Mouse (Mus musculus) stomach, embryonic 15.5 days (tissue): ENCODE data around the gene Nek8. TPM values are rescaled to one million over a fixed set of nuclear protein-coding genes. Genes with fewer than 3 reads are reported as not detected.
A peak's percentile ranks its signal among the peaks of the same experiment; 100 is the strongest.

Experiments
- ATAC-seq: fragments of 200-750 bp; cut with Nextera tagmentation; 2 replicates; pipeline ENCODE4 v1.8.0; 2017; ENCODE audit warnings: low read depth, moderate number of reproducible peaks, moderate TSS enrichment; ENCODE audit not compliant: insufficient read depth, low FRiP score
- H3K27ac ChIP-seq: fragments of 300-500 bp; sonication (generic); 2 replicates; pipeline ENCODE4 v1.5.1; 2015; ENCODE audit warnings: mild to moderate bottlenecking, inconsistent platforms
- H3K27me3 ChIP-seq: fragments of 300-500 bp; sonication (generic); replicated peaks from 2 replicates; pipeline ENCODE4 v1.6.1; 2015; ENCODE audit warnings: inconsistent platforms
- H3K36me3 ChIP-seq: fragments of 300-500 bp; sonication (generic); 2 replicates; pipeline ENCODE4 v1.6.1; 2015; ENCODE audit warnings: inconsistent platforms
- H3K4me1 ChIP-seq: fragments of 300-500 bp; sonication (generic); 2 replicates; pipeline ENCODE4 v1.6.1; 2015; ENCODE audit warnings: inconsistent platforms
- H3K4me2 ChIP-seq: fragments of 300-500 bp; sonication (generic); 2 replicates; pipeline ENCODE4 v1.6.1; 2015; ENCODE audit warnings: mild to moderate bottlenecking, inconsistent platforms
- H3K4me3 ChIP-seq: fragments of 300-500 bp; sonication (generic); replicated peaks from 2 replicates; pipeline ENCODE4 v1.5.1; 2015; ENCODE audit warnings: inconsistent platforms
- H3K9ac ChIP-seq: fragments of 300-500 bp; sonication (generic); 2 replicates; pipeline ENCODE4 v1.6.1; 2015; ENCODE audit warnings: inconsistent platforms
- H3K9me3 ChIP-seq: fragments of 300-500 bp; sonication (generic); 2 replicates; pipeline ENCODE4 v1.6.1; 2016; ENCODE audit warnings: inconsistent platforms
- WGBS: fragments of 180-500 bp; shearing (Covaris S2); methylation state at CpG from one replicate; pipeline ENCODE4 v1.1.7; 2015; 5-methylcytosine and 5-hydroxymethylcytosine counted together
- polyA plus RNA-seq: library from polyadenylated mRNA; unstranded; fragments of >200 nt; fragmentation: Nextera tagmentation; extraction: Ambion mirVana; gene quantifications from 2 replicates; pipeline ENCODE4 v1.2.1, GENCODE M21; 2015

Nek8 gene
- polyA plus RNA-seq, 1 experiment from 2014 or later = 18.2 TPM

DNA sequence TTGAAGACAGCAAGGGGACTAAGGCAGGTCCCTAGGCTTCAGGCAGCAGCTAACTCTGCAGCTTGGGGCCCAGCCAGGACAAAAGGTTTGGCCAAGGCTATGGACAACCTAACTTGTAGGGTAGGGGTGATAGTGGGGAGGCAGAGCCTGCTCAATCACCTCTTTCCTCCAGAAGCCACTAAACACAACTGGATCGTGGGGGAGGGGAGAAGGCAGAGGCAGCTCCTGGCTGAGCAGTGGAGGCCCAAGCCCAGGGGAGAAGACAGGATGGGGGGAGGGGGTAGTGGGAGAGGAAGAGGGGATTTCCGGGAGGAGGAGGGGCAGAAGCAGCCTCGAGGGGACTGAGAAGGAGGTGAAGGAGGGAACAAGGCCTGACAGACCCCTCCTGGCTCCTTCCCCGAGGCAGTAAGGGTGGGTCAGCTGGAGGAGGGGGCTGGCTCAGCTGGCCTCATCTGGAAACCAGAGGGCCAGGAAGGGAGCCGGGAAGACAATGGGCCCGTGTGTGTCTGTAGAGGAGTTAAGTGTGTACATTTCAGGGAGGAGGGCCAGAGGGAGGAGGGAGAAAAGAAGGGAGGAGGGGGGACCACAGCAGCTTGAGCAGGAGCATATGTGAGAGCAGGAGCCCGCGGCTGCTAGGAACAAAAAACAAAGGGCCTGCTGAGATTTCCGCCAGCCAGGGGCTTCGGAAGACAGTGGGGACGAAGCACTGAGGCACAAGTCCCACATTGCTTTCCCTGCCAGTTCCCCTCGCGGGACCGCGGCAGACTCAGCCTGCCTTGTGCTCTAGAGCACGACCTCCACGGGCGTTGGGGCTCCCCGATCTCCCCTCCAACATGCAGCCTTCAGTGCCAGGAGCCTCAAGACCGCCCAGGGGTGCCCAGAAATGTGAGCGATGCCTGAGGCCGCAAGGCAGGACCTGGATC lies 12.5 kb downstream of the Nek8 start:
- H3K4me2 ChIP-seq = peak overlapping the region; percentile 79
- H3K4me1 ChIP-seq = peaks cover 45% of the 10 kb centered on the region
- 1% methylated on average over 22 of the region's 22 CpGs for WGBS
- H3K27ac ChIP-seq = peak overlapping the region; percentile 96
- H3K27me3 ChIP-seq = no peaks in the 10 kb centered on the region
- peak overlapping the region; percentile 85 for H3K9ac ChIP-seq
- peak; percentile 51 for ATAC-seq
- no peaks in the 10 kb centered on the region for H3K9me3 ChIP-seq
- H3K4me3 ChIP-seq = peak overlapping the region; percentile 77
- peaks cover 30% of the 10 kb centered on the region for H3K36me3 ChIP-seq

DNA sequence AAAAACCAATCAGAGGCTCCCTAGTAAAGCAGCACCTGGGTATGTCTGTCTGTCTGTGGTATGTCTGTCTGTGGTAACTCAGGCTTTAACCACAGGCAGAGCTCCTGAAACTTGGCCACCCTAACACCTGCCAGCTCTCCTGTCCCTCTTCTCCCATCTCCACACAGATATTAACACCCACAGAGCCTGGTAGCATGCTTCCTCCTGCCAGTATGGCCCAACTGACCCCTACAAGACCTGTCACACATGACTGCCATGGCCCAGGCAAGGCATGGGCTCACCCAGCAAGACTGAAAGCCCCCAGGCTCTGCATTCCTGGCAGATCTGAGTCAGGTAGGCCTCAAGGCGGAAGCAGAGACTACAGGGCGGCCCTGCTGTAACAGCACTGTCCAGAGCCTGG lies 13.4 kb downstream of the Nek8 start:
- peak overlapping the region; percentile 96 for H3K27ac ChIP-seq
- ATAC-seq = no peak
- 67% methylated on average over 2 of the region's 2 CpGs for WGBS
- H3K27me3 ChIP-seq = no peaks in the 10 kb centered on the region
- peak overlapping the region; percentile 79 for H3K4me2 ChIP-seq
- peaks cover 39% of the 10 kb centered on the region for H3K36me3 ChIP-seq
- H3K9ac ChIP-seq = peak overlapping the region; percentile 85; the same call in 1 of the 2 replicates
- no peaks in the 10 kb centered on the region for H3K9me3 ChIP-seq
- H3K4me1 ChIP-seq = peaks cover 45% of the 10 kb centered on the region
- peak overlapping the region; percentile 77 for H3K4me3 ChIP-seq

DNA sequence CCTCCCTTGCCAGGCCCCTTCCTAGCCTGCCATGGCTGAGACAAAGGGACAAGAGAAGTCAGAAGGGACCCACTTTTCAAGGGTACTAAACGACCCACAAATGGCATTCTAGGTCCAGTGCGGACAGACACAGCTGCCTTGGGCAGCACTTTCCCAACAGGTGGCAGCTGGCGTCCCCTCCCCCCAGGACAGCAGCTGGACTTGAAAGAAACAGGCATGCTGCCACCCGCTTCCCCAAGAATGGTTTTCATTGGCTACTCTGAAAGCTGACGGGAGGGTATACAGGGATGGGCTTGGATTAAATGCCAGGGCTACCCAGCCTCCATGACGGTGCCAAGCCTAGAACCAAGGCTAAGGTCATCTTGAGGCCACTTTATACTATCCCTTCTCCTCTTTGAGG lies 14.0 kb downstream of the Nek8 start:
- peaks cover 45% of the 10 kb centered on the region for H3K36me3 ChIP-seq
- peak overlapping the region; percentile 77; the same call in 1 of the 2 replicates for H3K4me3 ChIP-seq
- peak overlapping the region; percentile 79 for H3K4me2 ChIP-seq
- no peak for ATAC-seq
- 54% methylated on average over 6 of the region's 6 CpGs for WGBS
- H3K27ac ChIP-seq = 0 out of 2 replicates have a peak overlapping the region, but pooled peaks have one; percentile 96
- no peaks in the 10 kb centered on the region for H3K9me3 ChIP-seq
- no peak overlapping the region for H3K9ac ChIP-seq
- no peaks in the 10 kb centered on the region for H3K27me3 ChIP-seq
- peaks cover 45% of the 10 kb centered on the region for H3K4me1 ChIP-seq

DNA sequence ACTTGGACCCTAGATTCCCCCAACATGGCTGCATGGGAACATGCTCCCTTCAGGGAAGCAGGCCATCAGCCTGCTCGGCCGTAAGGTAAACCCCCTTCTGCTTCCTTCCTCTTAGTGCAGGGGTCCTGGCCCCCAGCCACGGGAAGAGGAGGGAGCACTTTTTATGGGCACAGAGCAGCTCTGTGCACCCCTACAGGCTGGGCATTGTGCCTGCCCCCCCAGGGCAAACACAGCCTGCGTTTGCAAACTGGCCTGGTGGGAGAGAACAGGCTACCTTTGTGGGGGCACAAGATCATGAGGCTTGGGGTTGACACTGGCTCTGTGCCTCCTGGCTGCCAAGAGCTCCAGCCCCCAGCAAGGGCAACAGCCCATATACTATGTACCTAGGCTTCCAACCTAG lies 14.5 kb downstream of the Nek8 start:
- 52% methylated on average over 4 of the region's 4 CpGs for WGBS
- H3K4me3 ChIP-seq = no peak overlapping the region
- H3K27ac ChIP-seq = 0 out of 2 replicates have a peak overlapping the region, but pooled peaks have one; percentile 64
- H3K9ac ChIP-seq = no peak overlapping the region; the same call in 1 of the 2 replicates
- no peak for ATAC-seq
- H3K27me3 ChIP-seq = no peaks in the 10 kb centered on the region
- no peaks in the 10 kb centered on the region for H3K9me3 ChIP-seq
- H3K4me2 ChIP-seq = peak overlapping the region; percentile 79
- peaks cover 45% of the 10 kb centered on the region for H3K4me1 ChIP-seq
- H3K36me3 ChIP-seq = peaks cover 47% of the 10 kb centered on the region

DNA sequence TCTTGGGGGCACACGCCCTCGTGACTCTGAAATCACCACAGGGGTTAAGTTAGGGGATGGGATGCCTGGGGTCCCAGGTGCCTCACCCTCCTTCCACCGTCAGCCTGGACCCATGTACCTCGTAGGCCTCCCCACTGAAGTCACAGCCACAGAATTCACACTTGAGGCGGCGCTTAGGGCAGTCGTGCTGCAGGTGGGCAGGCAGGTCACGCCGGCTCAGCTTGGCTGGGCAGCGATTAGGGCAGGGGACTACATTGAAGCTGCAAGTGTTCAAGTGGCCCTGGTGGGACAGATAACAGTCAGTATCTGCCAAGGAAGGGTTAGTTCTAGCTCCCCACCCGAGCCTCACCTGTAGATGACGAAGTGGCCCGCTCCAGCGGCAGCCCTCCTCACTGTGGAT lies 15.3 kb downstream of the Nek8 start:
- no peak overlapping the region for H3K27ac ChIP-seq
- no peak overlapping the region for H3K4me3 ChIP-seq
- no peak overlapping the region for H3K9ac ChIP-seq
- H3K4me2 ChIP-seq = no peak overlapping the region
- no peaks in the 10 kb centered on the region for H3K9me3 ChIP-seq
- ATAC-seq = no peak
- H3K4me1 ChIP-seq = peaks cover 37% of the 10 kb centered on the region
- WGBS = 88% methylated on average over 14 of the region's 14 CpGs
- H3K27me3 ChIP-seq = no peaks in the 10 kb centered on the region
- H3K36me3 ChIP-seq = peaks cover 50% of the 10 kb centered on the region

DNA sequence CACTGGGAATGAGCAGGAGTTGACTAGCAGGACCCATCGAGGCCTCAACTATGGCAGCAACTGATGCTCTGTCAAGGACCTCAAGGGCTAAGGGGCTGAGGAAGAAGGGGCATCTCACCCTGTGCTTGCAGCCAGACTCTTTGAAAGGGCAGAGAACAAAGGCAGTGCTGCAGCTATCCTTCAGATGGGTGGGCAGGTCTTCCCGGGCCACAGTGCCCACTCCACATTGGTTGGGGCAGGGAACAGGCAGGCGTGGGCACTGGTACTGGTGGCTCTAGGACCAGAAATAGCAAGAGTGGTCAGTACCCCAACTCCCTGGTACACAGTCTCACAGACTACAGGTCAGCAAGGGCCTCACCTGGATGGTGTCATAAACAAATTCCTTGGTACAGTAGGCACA lies 15.8 kb downstream of the Nek8 start:
- ATAC-seq = no peak
- Histone ChIP-seq H3K9me3 (no peaks in the 10 kb centered on the region), H3K9ac (no peak overlapping the region), H3K27ac (no peak overlapping the region), H3K4me3 (no peak overlapping the region), H3K4me2 (no peak overlapping the region), H3K4me1 (peaks cover 32% of the 10 kb centered on the region), H3K36me3 (peaks cover 55% of the 10 kb centered on the region), H3K27me3 (no peaks in the 10 kb centered on the region)
- WGBS = 88% methylated on average over 3 of the region's 3 CpGs

DNA sequence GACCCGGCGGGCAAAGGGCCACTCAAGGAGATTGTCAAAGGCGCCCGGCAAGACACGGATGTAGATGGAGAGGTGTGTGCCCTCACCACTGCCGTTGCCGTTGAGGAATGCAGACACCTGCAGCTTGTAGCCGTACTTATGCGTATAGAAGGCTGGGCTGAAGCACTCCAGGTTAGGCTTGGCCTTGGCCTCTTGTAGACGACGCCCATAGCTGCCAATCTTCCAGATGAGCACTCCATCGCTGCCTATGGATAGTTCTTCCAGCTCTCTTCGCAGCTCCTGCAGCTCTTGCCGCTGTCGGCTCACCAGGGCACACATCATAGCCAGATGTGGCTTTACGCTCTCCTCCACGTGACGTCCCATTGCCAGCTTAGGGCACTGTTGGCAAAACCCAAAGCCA lies 16.3 kb downstream of the Nek8 start:
- H3K4me2 ChIP-seq = no peak overlapping the region
- WGBS = 79% methylated on average over 18 of the region's 18 CpGs
- H3K36me3 ChIP-seq = peaks cover 57% of the 10 kb centered on the region
- no peak overlapping the region for H3K27ac ChIP-seq
- ATAC-seq = no peak
- no peaks in the 10 kb centered on the region for H3K27me3 ChIP-seq
- H3K4me3 ChIP-seq = no peak overlapping the region
- H3K9ac ChIP-seq = no peak overlapping the region
- peaks cover 31% of the 10 kb centered on the region for H3K4me1 ChIP-seq
- no peaks in the 10 kb centered on the region for H3K9me3 ChIP-seq

DNA sequence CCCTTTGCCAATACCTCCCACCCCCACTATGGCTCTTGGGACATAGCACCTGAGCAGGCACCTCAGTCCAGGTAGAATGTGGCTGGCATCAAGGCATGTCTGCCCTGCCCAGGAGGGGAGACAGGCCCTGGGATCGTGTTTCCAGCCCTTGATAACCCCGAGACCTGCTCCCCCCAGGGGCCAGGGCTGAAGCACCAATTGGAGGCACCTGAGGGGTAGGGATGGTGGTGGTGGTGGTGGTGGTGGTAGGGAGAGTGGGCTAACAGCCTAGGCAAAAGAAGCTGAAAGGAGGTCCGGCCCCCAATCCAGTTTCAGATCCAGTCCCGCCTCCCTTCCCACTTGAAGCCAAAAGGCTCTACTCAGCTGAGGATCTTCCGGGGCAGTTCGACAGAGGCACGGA lies 16.9 kb downstream of the Nek8 start:
- H3K36me3 ChIP-seq = peaks cover 63% of the 10 kb centered on the region

DNA sequence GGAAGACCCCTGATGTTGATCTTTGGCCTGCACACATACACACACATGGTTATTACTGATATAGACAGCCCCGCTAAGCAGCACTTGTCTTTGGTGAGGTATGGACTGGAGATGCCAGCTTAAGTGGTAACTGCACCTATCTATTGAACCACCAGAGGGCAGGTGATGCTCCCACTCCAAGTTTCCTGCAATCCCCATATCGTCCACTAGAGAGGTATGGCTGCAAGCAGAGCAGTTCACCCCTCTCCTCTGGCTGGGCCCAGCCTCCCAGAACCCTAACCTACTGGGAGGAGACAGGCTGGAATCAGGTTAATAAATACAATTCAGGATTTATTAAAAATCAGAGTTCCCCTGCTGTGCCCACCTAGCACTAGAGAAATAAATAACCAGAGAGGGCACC lies 17.4 kb downstream of the Nek8 start:
- no peaks in the 10 kb centered on the region for H3K27me3 ChIP-seq
- no peak overlapping the region for H3K27ac ChIP-seq
- no peak overlapping the region for H3K4me3 ChIP-seq
- no peaks in the 10 kb centered on the region for H3K9me3 ChIP-seq
- peaks cover 31% of the 10 kb centered on the region for H3K4me1 ChIP-seq
- ATAC-seq = 0 out of 2 replicates have a peak, but pooled peaks have one; percentile 34
- H3K9ac ChIP-seq = no peak overlapping the region
- peaks cover 68% of the 10 kb centered on the region for H3K36me3 ChIP-seq
- 19% methylated on average over 2 of the region's 2 CpGs for WGBS
- no peak overlapping the region for H3K4me2 ChIP-seq

More for the DNA sequence above, 16.9 kb downstream of the Nek8 start:
- H3K4me2 ChIP-seq = no peak overlapping the region
- H3K9me3 ChIP-seq = no peaks in the 10 kb centered on the region
- H3K4me3 ChIP-seq = no peak overlapping the region
- peaks cover 31% of the 10 kb centered on the region for H3K4me1 ChIP-seq
- ATAC-seq = no peak
- WGBS = 75% methylated on average over 7 of the region's 7 CpGs
- no peak overlapping the region for H3K9ac ChIP-seq
- no peak overlapping the region for H3K27ac ChIP-seq
- H3K27me3 ChIP-seq = no peaks in the 10 kb centered on the region

DNA sequence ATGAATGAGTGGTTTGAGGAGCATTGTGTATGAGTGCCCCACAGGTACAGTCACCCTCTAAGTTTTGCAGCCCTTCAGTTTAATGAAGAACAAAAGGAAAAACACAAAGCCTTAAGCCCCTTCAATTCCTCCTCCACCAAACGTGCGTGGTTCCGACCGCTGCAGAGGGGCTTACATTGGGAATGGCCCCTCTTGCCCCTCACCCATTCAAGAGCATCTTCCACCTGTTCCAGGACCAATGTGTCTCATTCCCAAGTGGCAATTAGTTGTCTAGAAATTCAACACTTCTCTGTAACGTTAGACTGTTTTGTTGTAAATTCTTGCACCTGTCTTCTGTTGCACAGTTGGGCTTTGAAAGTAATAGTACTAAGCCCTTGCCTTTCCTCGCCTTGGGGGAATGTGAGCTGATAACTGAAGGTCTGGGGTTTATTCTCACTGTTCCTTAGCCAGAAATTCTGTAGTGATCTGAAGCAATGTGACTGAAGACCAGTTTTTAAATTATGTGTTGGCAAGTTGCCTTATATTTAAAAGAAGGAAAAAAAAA lies 20.2 kb downstream of the Nek8 start:
- peaks cover 20% of the 10 kb centered on the region for H3K4me1 ChIP-seq
- H3K4me3 ChIP-seq = no peak overlapping the region
- 75% methylated on average over 6 of the region's 6 CpGs for WGBS
- no peak overlapping the region for H3K4me2 ChIP-seq
- H3K36me3 ChIP-seq = peaks cover 62% of the 10 kb centered on the region
- no peaks in the 10 kb centered on the region for H3K9me3 ChIP-seq
- H3K27ac ChIP-seq = no peak overlapping the region
- H3K27me3 ChIP-seq = no peaks in the 10 kb centered on the region
- no peak overlapping the region for H3K9ac ChIP-seq
- ATAC-seq = no peak

DNA sequence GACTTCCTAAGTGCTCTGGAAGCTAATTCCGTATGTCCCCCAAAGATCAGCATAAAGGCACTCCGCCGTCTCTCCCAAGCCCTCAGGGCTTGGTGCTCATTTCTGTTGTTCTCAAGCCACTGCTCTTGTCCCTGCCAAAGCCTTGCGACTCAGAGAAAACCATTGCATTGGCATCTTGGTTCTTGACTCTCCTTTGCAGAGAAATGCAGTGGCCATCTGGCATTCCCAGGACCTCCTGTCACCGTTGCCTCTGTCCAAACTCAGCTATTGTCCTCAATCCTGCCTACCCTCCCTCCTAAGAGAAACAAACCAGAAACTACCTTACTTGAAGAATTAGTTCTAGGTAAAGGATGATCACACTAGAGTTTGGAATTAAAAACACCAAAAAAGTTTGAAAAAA lies 20.8 kb downstream of the Nek8 start:
- no peak for ATAC-seq

DNA sequence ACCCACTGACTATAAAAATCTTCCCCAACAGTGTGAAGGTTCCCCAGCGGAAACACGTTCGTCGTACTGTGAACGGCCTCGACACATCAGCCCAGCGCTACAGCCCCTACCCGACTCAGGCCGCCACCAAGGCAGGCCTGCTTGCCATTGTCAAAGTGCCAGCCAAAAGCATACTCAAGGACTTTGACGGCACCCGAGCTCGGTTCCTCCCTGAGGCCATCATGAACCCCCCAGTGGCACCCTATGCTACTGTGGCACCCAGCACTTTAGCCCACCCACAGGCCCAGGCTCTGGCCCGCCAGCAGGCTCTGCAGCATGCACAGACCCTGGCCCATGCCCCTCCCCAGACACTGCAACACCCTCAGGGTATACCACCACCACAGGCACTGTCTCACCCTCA lies 22.7 kb downstream of the Nek8 start:
- Histone ChIP-seq H3K4me1 (peaks cover 8% of the 10 kb centered on the region; the same call in 1 of the 2 replicates), H3K4me3 (no peak overlapping the region), H3K9ac (no peak overlapping the region), H3K27ac (peak overlapping the region; percentile 73; the same call in 1 of the 2 replicates), H3K36me3 (peaks cover 52% of the 10 kb centered on the region), H3K27me3 (no peaks in the 10 kb centered on the region), H3K9me3 (no peaks in the 10 kb centered on the region), H3K4me2 (no peak overlapping the region)
- WGBS = 81% methylated on average over 13 of the region's 13 CpGs
- ATAC-seq = no peak

More for the DNA sequence above, 20.8 kb downstream of the Nek8 start:
- Histone ChIP-seq H3K27me3 (no peaks in the 10 kb centered on the region), H3K4me2 (no peak overlapping the region), H3K9me3 (no peaks in the 10 kb centered on the region), H3K4me3 (no peak overlapping the region), H3K4me1 (peaks cover 17% of the 10 kb centered on the region), H3K27ac (no peak overlapping the region), H3K36me3 (peaks cover 62% of the 10 kb centered on the region), H3K9ac (no peak overlapping the region)
- 81% methylated on average over 5 of the region's 5 CpGs for WGBS
